Mouse (Mus musculus) limb, embryonic 10.5 days (tissue): ENCODE measurements around the gene Dusp13. TPM values are rescaled to one million over a fixed set of nuclear protein-coding genes. Genes with fewer than 3 reads are reported as not detected.

ENCODE experiments used
- polyA plus RNA-seq: library from polyadenylated mRNA; unstranded; fragments of >200 nt; fragmentation: Nextera tagmentation; extraction: Ambion mirVana; gene quantifications from 2 replicates; pipeline ENCODE4 v1.2.1, GENCODE M21; 2016

Dusp13 gene
- polyA plus RNA-seq, 1 experiment from 2014 or later = not detected

Other genes with a start within 250 kb of the Dusp13 start
- gene Dupd1, start 36.6 kb downstream of the Dusp13 start, polyA plus RNA-seq = 0.45 TPM in 1 of 2 replicates, not detected in the other
- gene Samd8, start 650 bp downstream of the Dusp13 start, polyA plus RNA-seq = 9.3 and 11.7 TPM in 2 replicates
- 301 and 316 TPM in 2 replicates for gene Vdac2, start 74.1 kb upstream of the Dusp13 start, polyA plus RNA-seq
- 20.9 and 29.8 TPM in 2 replicates for gene Comtd1, start 97.8 kb upstream of the Dusp13 start, polyA plus RNA-seq
- gene Zfp503, start 238.4 kb upstream of the Dusp13 start, polyA plus RNA-seq = 18.5 and 22.6 TPM in 2 replicates